Mouse (Mus musculus) mature B cell (primary cell): ENCODE results near the gene Thap8.
"Not testable (repeated sequence)": the region's sequence is repeated elsewhere in the genome, so short reads cannot be mapped to it uniquely, and the experiment has no call there.

Source experiments
- in situ Hi-C: fragments of 300-500 bp; cut with MboI; formaldehyde crosslinking; loops from 2 replicates; pipeline ENCODE4 v1.14.3; 2019

The Thap8 gene

DNA sequence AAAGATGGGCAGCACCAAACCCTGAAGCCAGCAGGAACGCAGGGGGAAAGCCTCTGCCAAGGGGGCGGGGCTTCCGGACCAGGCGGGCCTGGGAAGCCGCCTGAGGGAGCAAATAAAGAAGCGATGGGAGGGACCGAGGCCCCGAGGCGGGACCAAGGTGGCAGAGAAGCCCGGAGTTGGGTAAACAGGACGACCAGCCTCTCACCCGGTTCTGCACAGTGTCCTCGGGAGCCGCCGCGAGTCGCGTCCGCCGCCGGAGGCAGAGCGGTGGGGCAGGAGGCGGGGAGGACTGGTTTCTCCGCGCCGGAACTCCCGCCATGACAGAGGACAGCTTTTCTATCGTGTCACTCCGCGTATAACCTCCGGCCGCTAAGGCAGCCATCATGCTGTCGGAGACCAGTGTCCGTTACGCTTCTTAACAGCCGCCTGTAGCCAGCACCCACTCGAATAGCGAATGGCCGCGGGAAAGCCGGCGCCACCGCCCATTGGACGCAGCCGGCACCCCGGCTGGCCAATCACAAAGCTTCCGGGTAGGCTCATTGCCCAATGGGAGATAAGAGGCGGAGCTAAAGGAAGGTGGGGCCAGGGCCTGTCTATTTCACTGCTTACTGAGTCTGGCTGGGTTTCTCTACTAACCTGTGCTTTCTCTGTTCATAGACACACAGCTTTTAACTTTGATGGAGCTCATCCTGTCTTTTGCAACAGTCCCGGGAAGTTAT is at the start of gene Thap8, which contains the start of gene Wdr62:
Gene Thap8 (plus strand): TSS at position 144 of the 719 bp plus-strand sequence.
Gene Wdr62 (minus strand): TSS at position 469 of the 719 bp plus-strand sequence.
- in situ Hi-C loops: no loop called here

DNA sequence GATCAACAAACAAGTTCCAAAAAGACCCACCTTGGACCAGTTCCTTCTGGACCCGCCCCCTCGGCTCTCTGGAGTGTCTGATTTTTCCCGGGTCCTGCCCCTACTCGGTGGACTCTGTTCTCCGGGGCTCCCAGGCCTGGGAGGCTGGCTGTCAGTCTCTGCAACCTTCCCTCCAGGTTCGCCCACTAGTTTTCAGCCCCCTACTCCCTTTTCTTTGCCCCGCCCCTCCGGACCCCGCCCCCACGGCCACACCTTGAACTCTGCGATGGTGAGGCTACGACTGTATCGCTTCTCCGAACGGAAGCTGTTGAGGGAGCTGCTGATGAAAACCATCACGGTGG is 48.6 kb upstream of the Thap8 start:
- in situ Hi-C loops: no loop called here

DNA sequence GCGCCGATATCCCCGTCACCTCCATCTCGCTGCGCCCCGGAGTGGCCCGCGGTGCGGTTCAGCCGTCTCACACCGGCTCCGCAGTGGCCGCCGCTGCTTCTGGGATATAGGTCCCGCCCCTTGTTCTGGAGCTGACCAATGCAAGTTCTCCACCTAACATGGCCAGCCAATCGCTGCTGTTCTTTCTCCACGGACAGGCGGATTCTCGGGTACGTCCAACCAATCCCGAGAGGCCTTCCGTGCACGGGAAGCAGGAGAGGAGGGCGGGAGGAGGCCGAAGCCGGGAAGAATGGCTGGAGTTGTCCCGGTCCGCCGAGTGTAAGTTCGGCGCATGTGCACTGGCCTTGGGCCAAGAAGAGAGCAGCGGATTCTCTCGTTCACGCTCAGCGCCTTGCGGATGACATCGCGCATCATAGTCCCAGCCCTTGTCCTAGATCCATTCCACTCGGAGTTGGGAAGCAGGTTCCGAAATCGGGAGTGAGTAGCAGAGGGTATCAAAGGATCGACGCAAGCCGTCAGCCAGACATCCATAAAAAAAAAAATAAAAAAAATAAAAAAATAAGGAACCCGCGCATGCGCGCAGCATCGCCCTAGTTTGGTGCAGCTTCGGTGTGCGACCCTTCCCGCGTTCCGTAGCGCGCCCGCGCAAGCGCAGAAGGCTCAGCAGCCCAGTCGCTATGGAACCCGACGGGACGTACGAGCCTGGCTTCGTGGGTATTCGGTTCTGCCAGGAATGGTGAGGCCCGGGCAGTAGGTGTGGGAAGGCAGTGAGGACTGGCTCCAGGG is 48.0 kb upstream of the Thap8 start, which contains the start of the genes Polr2i and Tbcb:
Gene Polr2i (plus strand): TSS at position 280 of the 786 bp plus-strand sequence.
Gene Tbcb (minus strand): TSS at position 604 of the 786 bp plus-strand sequence.
- in situ Hi-C loops: no loop called here

DNA sequence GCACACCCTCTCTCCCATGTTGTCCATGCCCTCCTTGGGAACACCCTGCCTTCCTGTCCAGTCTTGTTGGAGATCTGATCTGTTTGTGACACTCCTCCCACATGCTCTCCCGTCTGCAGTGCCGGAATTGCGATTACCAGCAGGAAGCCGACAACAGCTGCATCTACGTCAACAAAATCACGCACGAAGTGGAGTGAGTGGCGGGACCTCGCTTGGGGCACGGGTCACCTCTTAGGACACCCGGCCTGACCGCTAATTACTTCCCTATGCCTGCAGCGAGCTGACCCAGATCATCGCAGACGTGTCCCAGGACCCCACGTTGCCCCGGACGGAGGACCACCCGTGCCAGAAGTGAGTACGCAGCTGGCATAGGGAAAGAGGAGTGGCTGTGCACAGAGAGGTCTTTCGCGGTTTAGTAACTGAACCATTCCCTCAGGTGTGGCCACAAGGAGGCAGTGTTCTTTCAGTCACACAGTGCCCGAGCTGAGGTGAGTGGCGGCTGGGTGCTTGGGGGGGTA is 47.2 kb upstream of the Thap8 start:
- in situ Hi-C loops: no loop called here

DNA sequence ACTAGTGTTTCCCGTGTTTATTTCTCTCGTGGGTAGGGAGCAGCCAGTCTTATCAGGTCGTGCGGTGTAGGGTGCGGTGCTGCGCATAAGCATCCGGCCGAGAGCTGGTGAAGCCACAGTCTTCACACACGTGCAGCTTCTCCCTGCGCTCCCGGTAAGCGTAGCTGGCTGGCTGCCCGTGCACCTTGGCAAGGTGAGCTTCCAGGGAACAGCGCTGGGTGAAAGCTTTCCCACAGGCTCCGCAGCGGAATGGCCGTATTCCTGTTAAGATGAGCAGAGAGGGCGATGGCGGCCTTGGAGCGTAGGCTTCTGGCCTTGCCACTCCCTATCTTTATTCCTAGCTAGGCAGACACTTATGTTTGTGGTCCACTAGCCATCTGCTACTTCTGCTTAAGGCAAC is 46.5 kb upstream of the Thap8 start:
- in situ Hi-C loops: no loop called here

DNA sequence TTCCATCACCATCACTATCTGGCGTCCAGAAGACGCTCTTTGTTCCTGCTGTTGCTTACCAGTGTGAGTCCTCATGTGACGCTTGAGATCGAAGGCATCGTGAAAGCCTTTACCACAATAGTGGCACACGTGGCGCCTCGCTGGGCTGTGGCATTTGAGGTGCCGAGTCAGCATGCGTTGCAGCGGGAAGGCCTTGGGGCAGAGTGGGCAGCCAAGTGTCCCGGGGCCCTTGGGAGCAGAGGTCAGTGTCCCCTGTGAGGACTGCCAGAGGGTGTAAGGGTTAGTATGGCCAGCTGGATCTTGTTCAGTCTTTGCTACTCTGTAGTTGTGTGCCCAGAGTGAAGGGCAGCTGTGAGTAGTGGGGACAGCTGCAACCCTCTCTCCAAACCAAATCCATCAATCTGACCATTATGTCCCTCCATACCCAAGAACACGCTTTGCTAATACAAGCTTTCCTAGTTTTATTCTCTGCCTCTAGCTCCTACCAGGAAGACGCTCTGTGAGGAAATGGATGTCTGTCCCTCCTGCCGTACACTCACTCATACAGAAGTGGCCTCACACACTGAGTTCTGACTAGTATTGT is 45.5 kb upstream of the Thap8 start:
- in situ Hi-C loops: no loop called here

DNA sequence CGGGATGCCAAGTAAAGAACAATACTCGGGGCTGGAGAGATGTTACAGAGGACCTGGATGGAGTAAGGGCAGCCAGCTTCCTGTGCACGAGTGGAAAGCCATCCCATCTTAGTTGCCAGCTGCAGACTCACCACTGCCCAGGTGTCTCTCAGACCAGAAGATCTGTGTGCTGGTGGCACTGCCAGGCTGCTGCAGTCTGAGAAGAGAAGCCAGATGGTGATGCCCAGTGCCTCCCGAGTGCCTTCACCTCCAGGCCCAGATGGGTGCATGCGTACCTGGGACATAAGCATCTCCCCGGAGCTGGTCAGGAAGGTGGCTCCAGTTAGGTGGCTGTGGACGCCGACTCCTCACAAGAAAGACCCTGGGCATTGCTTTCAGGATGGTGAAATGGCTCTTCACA is 44.8 kb upstream of the Thap8 start:
- in situ Hi-C loops: no loop called here

DNA sequence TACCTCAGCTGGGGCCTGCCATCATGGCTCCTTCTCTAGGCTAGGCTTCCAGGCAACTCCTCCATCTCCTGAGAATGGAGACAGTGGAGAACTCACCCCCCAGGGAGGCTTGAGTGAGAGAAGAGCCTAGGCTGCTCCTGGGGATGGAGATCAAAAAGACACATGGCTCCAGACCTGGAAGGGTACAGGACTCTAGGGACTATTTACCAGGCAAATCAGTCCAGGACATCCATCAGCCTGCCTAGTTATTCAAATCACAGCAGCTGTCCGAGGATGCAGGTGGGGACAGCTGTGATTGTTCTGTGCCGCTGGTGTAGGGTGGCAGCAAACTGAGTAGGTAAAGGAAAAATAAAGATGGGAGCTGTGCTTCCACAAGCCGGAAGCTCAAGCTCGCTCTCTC is 44.3 kb upstream of the Thap8 start, which contains the start of gene Ovol3:
Gene Ovol3 (minus strand): TSS at position 101 of the 400 bp plus-strand sequence.
- in situ Hi-C loops: no loop called here

DNA sequence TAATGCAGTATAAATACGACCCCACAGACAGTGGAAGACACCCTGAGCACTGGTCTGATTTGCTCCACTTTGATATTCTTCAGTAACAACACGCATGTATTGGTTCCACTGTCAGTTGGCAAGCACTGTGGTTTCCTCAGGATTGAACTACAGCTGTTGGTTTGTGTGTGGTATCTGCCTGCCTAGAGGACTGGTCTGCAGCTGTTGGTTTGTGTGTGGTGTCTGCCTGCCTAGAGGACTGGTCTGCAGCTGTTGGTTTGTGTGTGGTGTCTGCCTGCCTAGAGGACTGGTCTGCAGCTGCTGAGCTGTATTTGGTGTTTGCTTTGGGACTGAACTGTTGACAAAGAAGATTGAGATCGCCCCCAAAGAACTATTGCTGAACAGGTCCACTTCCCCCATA is 42.5 kb upstream of the Thap8 start:
- in situ Hi-C loops: not testable (repeated sequence)

DNA sequence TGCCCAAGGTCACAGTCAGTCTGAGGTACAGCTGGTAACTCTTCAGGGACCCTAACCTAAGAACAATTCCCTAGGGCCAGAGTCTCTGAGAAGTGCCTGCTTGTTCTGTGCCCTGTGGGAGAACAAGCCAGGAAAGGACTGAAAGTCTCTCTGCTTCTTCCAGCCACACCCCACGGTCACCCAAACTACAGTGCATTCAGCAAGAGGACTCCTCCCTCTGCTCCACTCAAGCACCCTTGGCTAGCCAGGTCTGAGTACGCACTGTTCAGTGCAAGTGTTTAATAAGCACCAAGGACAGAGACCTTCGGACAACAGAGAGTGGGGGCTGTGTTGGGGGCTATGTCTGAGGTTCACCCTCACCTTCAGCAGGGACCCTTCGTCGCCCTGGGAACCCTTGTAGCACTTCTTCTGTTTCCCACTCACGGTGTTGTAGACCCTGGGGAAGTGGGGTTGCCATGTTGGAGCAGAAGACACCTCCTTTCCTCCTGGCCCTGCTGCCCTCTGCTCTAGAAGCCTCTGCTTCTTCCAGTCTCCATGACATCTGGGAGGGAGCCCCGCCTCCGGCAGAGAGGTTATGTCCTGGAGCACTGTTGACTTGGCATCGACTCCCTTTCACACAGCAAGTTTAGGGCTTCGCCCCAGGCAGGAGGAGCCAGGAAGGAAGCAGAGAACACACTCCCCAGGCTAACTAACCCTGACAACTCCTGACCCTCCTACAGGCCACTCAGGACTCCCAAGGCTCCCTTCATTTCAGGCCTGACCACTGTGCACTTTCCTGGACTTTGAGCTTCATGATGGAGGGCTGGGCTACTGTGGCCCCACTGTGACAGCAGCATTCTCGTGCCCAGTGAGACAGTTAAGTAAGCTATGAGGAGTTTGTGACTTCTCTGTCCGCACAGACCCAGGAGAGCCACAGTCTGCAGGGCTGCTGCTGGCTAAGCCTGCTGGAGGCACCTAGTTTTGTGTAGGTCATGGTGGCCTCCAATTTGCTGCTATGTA is 27.6 kb upstream of the Thap8 start:
- in situ Hi-C loops: no loop called here

DNA sequence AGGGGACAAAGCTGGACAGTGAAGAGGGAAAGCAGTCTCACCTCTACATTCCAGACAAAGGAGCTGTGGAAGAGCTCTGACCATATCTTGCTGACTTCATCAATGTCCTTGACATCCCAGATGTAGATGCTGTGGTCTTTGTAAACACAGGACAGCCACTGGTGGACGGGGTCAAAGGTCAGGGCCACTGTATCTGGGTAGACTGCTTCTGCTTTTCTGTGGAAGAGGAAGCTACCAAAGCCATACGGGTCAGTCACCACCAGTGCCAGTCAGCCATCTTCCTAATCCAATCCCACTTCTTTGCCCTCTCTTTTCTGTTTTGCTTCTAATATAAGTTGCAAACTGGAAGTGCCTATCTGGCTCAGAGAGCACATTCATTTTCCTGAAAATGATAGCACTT is 14.9 kb upstream of the Thap8 start:
- in situ Hi-C loops: no loop called here

DNA sequence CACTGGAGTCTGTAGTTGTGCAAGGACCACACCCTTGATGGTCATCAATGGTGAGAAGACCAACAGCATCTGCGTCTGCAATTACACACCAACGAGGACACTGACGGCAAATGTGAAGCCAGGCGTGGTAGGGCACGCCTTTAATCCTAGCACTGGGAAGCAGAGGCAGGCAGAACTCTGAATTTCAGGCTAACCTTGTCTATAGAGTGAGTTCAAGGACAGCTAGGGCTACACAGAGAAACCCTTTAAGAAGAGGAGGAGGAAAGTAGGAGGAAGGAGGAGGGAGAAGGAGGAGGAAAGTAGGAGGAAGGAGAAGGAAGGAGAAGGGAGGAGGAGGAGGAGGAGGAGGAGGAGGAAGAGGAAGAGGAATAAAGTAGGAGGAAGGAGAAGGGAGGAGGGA is 14.4 kb upstream of the Thap8 start:
- in situ Hi-C loops: no loop called here

DNA sequence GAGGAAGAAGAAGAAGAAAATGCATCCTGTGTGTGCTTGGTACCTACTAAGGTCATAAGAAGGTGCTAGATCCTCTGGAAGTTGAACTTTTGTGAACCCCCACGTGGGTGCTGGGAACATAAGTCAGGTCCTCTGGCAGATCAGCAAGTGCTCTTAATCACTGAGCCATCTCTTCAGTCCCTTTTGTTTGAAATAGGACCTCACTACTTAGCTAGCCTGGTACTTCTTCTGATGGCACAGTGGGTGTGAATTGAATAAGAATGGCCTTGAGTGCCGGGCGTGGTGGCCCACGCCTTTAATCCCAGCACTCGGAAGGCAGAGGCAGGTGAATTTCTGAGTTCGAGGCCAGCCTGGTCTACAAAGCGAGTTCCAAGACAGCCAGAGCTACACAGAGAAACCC is 14.0 kb upstream of the Thap8 start:
- in situ Hi-C loops: no loop called here

DNA sequence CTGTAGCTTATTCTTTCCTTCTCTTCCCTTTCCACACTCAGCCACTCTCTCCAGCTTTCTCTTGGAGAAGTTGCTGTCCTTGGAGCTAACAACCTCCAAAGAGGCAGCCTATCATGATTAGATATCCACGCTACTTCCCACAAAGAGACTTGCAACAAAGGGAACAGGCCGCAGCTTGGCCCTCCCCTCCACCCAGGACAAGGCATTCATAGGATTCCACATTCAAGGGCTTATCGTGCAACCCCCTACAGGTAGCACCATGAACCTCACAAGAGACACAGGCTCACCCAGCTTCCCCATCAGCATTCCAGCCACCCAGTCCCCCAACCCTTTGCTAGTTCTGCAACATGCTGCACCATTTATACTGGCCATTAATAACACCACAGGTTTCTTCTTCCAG is 13.1 kb upstream of the Thap8 start:
- in situ Hi-C loops: no loop called here

DNA sequence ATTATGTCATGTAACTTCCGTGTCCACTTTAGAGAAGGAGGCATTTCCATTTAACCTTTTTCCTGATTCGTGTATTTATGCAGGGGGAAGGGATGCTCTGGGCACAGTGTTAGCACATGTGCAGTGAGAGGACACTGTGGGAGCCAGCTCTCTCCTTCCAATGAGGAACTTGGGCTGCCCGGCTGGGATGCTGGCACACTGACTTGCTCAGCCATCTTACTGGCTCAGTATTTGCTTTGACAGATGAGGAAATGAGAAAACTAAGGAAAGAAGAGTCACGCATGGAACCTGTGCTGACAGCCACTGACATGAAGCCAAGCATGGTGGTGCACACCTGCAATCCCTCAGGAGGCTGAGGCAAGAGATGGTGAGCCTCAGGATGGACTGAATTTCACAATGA is 10.3 kb upstream of the Thap8 start:
- in situ Hi-C loops: no loop called here

DNA sequence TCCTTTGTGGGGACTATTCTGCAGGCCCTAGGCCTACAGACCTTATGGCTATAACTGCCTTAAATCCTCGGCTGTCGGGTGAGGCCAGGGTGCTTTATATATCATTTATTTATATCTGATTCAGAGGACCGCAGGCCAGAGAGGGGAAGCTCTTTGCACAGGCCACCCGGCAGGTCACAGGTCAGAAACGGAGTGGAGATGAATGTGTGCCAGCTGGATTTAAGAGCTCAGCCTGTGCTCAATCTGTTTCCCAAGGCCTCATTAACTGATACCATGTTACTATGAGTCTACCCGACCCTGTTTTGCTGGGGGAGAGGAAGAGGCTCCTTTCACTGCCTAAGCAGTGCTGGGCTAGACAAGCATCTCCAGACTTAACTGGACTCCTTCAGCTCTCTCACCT is 5.5 kb upstream of the Thap8 start:
- in situ Hi-C loops: no loop called here

DNA sequence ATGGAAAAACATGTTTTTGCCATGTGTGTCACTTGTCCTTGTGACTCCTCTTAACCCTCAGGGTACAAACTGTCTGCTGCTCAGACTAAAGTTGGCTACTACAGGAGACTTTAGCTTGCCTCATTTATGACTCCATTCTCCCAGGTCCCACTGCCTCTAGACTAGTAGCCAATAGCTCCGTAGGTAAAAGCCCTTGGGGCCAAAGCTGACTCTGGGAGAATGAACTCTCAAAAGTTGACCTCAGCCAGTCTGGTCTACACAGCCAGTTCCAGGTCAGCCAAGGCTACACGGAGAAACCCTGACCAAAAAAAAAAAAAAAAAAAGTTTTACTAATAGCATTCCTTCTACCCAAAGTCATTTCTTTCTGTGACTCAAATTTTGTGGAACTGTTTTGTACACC is 983 bp upstream of the Thap8 start:
- in situ Hi-C loops: no loop called here

DNA sequence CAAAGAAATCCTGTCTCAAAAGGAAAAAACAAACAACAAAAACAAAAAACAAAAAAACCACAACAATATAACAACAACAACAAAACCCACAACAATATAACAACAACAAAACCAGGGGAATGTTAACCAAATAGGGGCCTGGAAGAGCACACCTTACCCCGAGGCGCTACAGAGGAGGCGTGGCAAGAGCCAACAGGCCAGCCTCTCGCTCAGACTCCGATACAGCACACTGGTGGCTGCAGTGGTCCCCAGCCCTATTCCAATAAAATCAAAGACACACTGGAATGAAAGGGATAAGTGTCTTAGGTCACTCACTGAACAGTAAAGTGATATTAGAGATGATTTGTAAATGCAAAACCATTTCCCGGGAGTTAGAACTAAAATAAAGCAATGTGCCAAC is 358 bp upstream of the Thap8 start:
- in situ Hi-C loops: no loop called here

DNA sequence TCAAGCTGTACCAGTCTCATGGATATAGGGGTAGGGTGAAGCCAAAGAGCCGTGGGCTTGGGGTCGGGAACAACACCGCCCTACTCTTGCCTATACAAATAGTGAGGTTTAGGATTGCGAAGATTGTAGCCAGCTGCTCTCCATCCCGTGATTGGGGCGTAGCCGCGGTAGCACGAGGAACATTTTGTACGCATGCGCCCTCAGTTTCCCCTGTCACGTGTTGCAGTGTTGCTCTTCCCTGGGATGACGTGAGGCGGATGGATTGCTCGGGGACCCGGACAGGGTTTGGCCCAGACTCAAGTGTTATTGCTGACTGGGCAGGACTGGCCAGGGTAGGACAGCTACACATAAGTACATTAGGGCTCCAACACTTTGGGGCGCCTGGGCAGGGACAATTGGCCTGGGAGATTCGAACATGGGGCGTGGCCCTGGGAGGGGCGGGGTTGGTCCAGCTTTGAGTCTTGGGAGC is 810 bp downstream of the Thap8 start:
- in situ Hi-C loops: no loop called here

DNA sequence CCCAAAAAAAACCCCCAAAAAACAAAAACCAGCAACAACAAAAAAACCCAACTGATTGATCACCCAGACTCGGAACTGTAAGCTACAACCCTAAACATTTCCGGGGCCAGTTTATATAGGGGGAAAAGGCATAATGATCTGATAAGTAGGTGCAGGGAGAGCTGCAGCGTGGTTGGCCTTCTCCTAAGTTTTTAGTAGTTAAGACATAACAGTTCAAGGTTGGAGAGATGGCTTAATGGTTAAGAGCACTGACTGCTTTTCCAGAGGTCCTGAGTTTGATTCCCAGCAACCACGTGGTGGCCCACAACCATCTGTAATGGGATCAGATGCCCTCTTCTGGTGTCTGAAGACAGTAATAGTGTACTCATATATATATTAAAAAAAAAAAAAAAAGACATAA is 1.6 kb downstream of the Thap8 start:
- in situ Hi-C loops: no loop called here

DNA sequence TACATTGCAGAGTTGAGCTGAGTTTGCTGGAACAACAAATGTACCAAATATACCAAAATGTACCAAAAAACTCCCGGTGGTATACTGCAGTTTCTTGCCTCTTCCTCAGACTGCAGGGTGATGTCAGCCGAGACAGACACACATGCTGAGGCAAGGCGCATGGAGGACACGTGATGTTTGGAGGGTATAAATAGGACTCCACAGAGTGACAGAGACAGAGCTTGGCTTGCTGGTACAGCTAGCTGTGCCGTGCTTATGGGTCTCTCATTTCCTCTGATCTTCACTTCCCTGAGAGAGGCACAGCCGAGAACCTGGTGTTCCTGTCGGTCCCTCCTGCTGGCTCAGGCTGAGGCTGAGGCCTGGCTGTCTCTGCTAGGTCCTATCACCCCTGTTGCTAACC is 2.8 kb downstream of the Thap8 start:
- in situ Hi-C loops: no loop called here
